In the genomic region with DNA sequence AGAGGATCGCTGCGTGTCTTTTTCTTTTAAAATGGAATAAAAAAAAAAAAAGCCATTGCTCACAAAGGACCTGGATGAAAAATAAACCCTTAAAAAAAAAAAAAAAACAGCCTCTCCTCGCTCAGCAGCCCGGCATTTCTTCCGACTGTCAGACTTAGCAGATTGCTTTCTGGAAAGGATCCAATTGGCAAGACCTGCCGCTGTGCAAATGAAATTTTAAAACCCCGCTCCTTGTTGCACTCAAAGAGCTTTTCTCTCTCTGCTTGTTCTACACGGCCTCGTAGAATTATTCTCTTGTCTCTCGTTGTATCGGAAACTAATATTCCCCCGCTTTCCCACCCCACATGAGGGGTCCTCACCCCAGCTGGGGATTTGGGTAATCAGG, we compare ENCODE assay signal across 9 mouse cellular contexts.
A peak's percentile ranks its signal among the peaks of the same experiment; 100 is the strongest.
DNase-seq lines count a peak whose midpoint lies in the region; ATAC-seq lines count a peak whose summit lies in the region.
"Had no signal": no experiment of that assay in that cellular context is flagged by ENCODE, and none has a peak within 500 bp of the region (broad histone marks: within the 10 kb centered on the region; RNA-seq: fewer than 3 reads in every experiment).

No protein-coding gene starts in this region.

- peaks cover 16% of the 10 kb centered on the region for H3K4me1 ChIP-seq in embryonic facial prominence, embryonic 15.5 days
- H3K4me1 ChIP-seq in hindbrain, embryonic 14.5 days (replicated peaks; ENCODE audit: control insufficient read depth, insufficient read depth, low read length): peaks cover 31% of the 10 kb centered on the region; the same call in 1 of the 2 replicates
- peaks cover 3% of the 10 kb centered on the region; the same call in 1 of the 2 replicates for H3K4me1 ChIP-seq in limb, embryonic 11.5 days (ENCODE audit: control insufficient read depth, insufficient read depth, low read length)
- H3K4me1 ChIP-seq in neural tube, embryonic 15.5 days: peaks cover 27% of the 10 kb centered on the region
- H3K4me1 ChIP-seq: liver, embryonic 15.5 days had no signal

- H3K4me3 ChIP-seq in embryonic facial prominence, embryonic 15.5 days (replicated peaks): peak overlapping the region; percentile 22
- no peak overlapping the region for H3K4me3 ChIP-seq in hindbrain, embryonic 14.5 days (replicated peaks; ENCODE audit: low read length)
- no peak overlapping the region for H3K4me3 ChIP-seq in limb, embryonic 11.5 days (ENCODE audit: low read depth, low read length)
- no peak overlapping the region for H3K4me3 ChIP-seq in neural tube, embryonic 15.5 days (replicated peaks)
- H3K4me3 ChIP-seq: liver, embryonic 15.5 days had no signal

- no peak overlapping the region; the same call in 1 of the 2 replicates for H3K27ac ChIP-seq in embryonic facial prominence, embryonic 15.5 days (replicated peaks)
- H3K27ac ChIP-seq in hindbrain, embryonic 14.5 days: peak overlapping the region; percentile 89
- H3K27ac ChIP-seq in limb, embryonic 11.5 days (replicated peaks; ENCODE audit: low read depth, low read length): no peak overlapping the region
- H3K27ac ChIP-seq in neural tube, embryonic 15.5 days (replicated peaks): peak overlapping the region; percentile 78
- H3K27ac ChIP-seq: liver, embryonic 15.5 days had no signal

- H3K9ac ChIP-seq in embryonic facial prominence, embryonic 15.5 days: no peak overlapping the region
- peak overlapping the region; percentile 49; the same call in 1 of the 2 replicates for H3K9ac ChIP-seq in hindbrain, embryonic 14.5 days
- H3K9ac ChIP-seq in limb, embryonic 11.5 days (ENCODE audit: low read length): no peak overlapping the region
- no peak overlapping the region for H3K9ac ChIP-seq in neural tube, embryonic 15.5 days (replicated peaks)
- H3K9ac ChIP-seq: liver, embryonic 15.5 days had no signal

- no peak for ATAC-seq in embryonic facial prominence, embryonic 15.5 days (ENCODE audit: insufficient number of reproducible peaks, low FRiP score, low TSS enrichment, low read depth)
- 0 out of 2 replicates have a peak, but pooled peaks have one; percentile 32 for ATAC-seq in hindbrain, embryonic 14.5 days (ENCODE audit: low FRiP score)
- no peak for ATAC-seq in limb, embryonic 11.5 days (ENCODE audit: insufficient number of reproducible peaks, low FRiP score, low TSS enrichment, low read depth)
- ATAC-seq in neural tube, embryonic 15.5 days (ENCODE audit: low FRiP score): peak; percentile 31; the same call in 1 of the 2 replicates

- peak overlapping the region; percentile 46 for H3K4me2 ChIP-seq in embryonic facial prominence, embryonic 15.5 days (replicated peaks)
- peak overlapping the region; percentile 42 for H3K4me2 ChIP-seq in hindbrain, embryonic 14.5 days (replicated peaks)
- H3K4me2 ChIP-seq in limb, embryonic 11.5 days (ENCODE audit: low read depth, severe bottlenecking): peak overlapping the region; percentile 25; the same call in 1 of the 2 replicates
- H3K4me2 ChIP-seq in neural tube, embryonic 15.5 days: peak overlapping the region; percentile 48
- H3K4me2 ChIP-seq: liver, embryonic 15.5 days had no signal

- peak; percentile 13 for DNase-seq in gastrocnemius, adult 18-20 months (ENCODE audit: low spot score)
- no peak for DNase-seq in gastrocnemius, postnatal 25 days
- DNase-seq in hindbrain, embryonic 14.5 days (ENCODE audit: low spot score): peak; percentile 76
- peak; percentile 24 for DNase-seq in limb, embryonic 11.5 days (ENCODE audit: low spot score)
- no peak for DNase-seq in thymus, postnatal 0 days (ENCODE audit: low spot score)
- no peak for DNase-seq in urinary bladder, adult 18-20 months (ENCODE audit: low spot score in 2 of 2)

- H3K9me3 ChIP-seq in embryonic facial prominence, embryonic 15.5 days (replicated peaks): no peaks in the 10 kb centered on the region
- H3K9me3 ChIP-seq in hindbrain, embryonic 14.5 days (ENCODE audit: control insufficient read depth, low read length): no peaks in the 10 kb centered on the region
- no peaks in the 10 kb centered on the region for H3K9me3 ChIP-seq in limb, embryonic 11.5 days (ENCODE audit: control insufficient read depth, low read length)
- H3K9me3 ChIP-seq in neural tube, embryonic 15.5 days (replicated peaks): no peaks in the 10 kb centered on the region
- H3K9me3 ChIP-seq: liver, embryonic 15.5 days had no signal

- 25% methylated on average over 12 of the region's 12 CpGs for WGBS in embryonic facial prominence, embryonic 15.5 days
- 20% methylated on average over 12 of the region's 12 CpGs for WGBS in hindbrain, embryonic 14.5 days
- 32% methylated on average over 12 of the region's 12 CpGs for WGBS in limb, embryonic 11.5 days
- WGBS in neural tube, embryonic 15.5 days: 24% methylated on average over 12 of the region's 12 CpGs

- H3K27me3 ChIP-seq in embryonic facial prominence, embryonic 15.5 days: no peaks in the 10 kb centered on the region
- H3K27me3 ChIP-seq in hindbrain, embryonic 14.5 days (ENCODE audit: control insufficient read depth, insufficient read depth, low read length): no peaks in the 10 kb centered on the region; the same call in 1 of the 2 replicates
- H3K27me3 ChIP-seq in limb, embryonic 11.5 days (ENCODE audit: control insufficient read depth, insufficient read depth, low read length): peaks cover 10% of the 10 kb centered on the region; the same call in 1 of the 2 replicates
- H3K27me3 ChIP-seq in neural tube, embryonic 15.5 days (replicated peaks): no peaks in the 10 kb centered on the region; the same call in 1 of the 2 replicates

- H3K36me3 ChIP-seq in embryonic facial prominence, embryonic 15.5 days: no peaks in the 10 kb centered on the region
- H3K36me3 ChIP-seq in hindbrain, embryonic 14.5 days (replicated peaks; ENCODE audit: control insufficient read depth, insufficient read depth): no peaks in the 10 kb centered on the region
- no peaks in the 10 kb centered on the region for H3K36me3 ChIP-seq in limb, embryonic 11.5 days (ENCODE audit: control insufficient read depth, insufficient read depth, low read length)
- H3K36me3 ChIP-seq in neural tube, embryonic 15.5 days: no peaks in the 10 kb centered on the region
- H3K36me3 ChIP-seq: liver, embryonic 15.5 days had no signal

Comparison
In these comparisons a context has a peak if more than half of its experiments do, and no peak if none do; other contexts are left out.
1. DNase-seq: peak in gastrocnemius, adult 18-20 months (single experiment), hindbrain, embryonic 14.5 days (single experiment) and limb, embryonic 11.5 days (single experiment); none in gastrocnemius, postnatal 25 days (single experiment), thymus, postnatal 0 days (single experiment) and urinary bladder, adult 18-20 months (0 of 2).
2. ATAC-seq: peak in hindbrain, embryonic 14.5 days (single experiment) and neural tube, embryonic 15.5 days (single experiment); none in embryonic facial prominence, embryonic 15.5 days (single experiment) and limb, embryonic 11.5 days (single experiment).
3. H3K27ac ChIP-seq: peak in hindbrain, embryonic 14.5 days (single experiment) and neural tube, embryonic 15.5 days (single experiment); none in embryonic facial prominence, embryonic 15.5 days (single experiment) and limb, embryonic 11.5 days (single experiment).
4. Peak in every context shown above with its lines, with median percentiles within 50 percentile points of each other: H3K4me2 ChIP-seq.